ENCODE assay signal across 7 mouse cellular contexts in the genomic region with DNA sequence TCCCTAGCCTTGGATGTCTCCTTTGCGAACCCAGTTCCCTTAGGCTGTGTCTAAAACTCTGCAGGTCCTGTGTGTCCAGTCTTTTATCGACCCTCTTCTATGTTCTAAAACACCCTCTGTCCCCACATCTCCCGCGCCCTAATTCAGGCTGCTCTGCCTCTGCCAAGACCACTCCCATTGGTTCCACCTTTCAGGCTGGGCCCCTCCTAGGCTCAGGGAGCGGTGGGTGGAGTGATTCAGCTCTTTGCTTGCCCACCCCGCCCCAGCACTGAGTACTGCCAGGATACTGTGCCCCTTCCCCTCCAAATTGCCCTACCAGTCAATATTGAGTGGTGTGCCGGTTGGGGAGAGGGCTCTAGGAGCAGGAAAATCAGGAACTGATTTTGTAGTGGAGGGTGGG. TPM values are rescaled to one million over a fixed set of nuclear protein-coding genes. Genes with fewer than 3 reads are reported as not detected.
A peak's percentile ranks its signal among the peaks of the same experiment; 100 is the strongest.
DNase-seq lines count a peak whose midpoint lies in the region; ATAC-seq and TF ChIP-seq lines count a peak whose summit lies in the region.

No protein-coding gene starts in this region.

- no peak overlapping the region for H3K4me3 ChIP-seq in kidney, embryonic 16.5 days (ENCODE audit: low read length)
- H3K4me3 ChIP-seq in kidney, adult 2 months (ENCODE audit: insufficient read depth, low read depth, low read length): no peak overlapping the region
- H3K4me3 ChIP-seq in hindbrain, embryonic 10.5 days: peak overlapping the region; percentile 60
- H3K4me3 ChIP-seq in limb, embryonic 10.5 days: peak overlapping the region; percentile 60; the same call in 1 of the 2 replicates
- H3K4me3 ChIP-seq in neural tube, embryonic 13.5 days: peak overlapping the region; percentile 50; the same call in 1 of the 2 replicates

- H3K36me3 ChIP-seq in kidney, embryonic 16.5 days (ENCODE audit: insufficient read depth, low read length): no peaks in the 10 kb centered on the region
- no peaks in the 10 kb centered on the region for H3K36me3 ChIP-seq in kidney, adult 2 months (ENCODE audit: control insufficient read depth, insufficient read depth, low read length)
- no peaks in the 10 kb centered on the region for H3K36me3 ChIP-seq in hindbrain, embryonic 10.5 days
- no peaks in the 10 kb centered on the region for H3K36me3 ChIP-seq in limb, embryonic 10.5 days
- H3K36me3 ChIP-seq in neural tube, embryonic 13.5 days: no peaks in the 10 kb centered on the region

- peaks cover 56% of the 10 kb centered on the region for H3K27me3 ChIP-seq in kidney, embryonic 16.5 days (ENCODE audit: insufficient read depth, low read length)
- H3K27me3 ChIP-seq in kidney, adult 2 months (replicated peaks; ENCODE audit: control insufficient read depth, insufficient read depth, low read length): no peaks in the 10 kb centered on the region; the same call in 1 of the 2 replicates
- H3K27me3 ChIP-seq in hindbrain, embryonic 10.5 days (ENCODE audit: insufficient read depth, poor library complexity, severe bottlenecking): peaks cover 98% of the 10 kb centered on the region
- H3K27me3 ChIP-seq in limb, embryonic 10.5 days (ENCODE audit: low read depth, poor library complexity, severe bottlenecking): peaks cover 100% of the 10 kb centered on the region
- peaks cover 63% of the 10 kb centered on the region for H3K27me3 ChIP-seq in neural tube, embryonic 13.5 days

- TF ChIP-seq POLR2A in kidney, adult 2 months (IDR thresholded peaks at IDR 0.05; ENCODE audit: low read depth, low read length): no peak

- no peak for ATAC-seq in kidney, embryonic 16.5 days (ENCODE audit: low FRiP score, low TSS enrichment)
- no peak for ATAC-seq in neural tube, embryonic 13.5 days (ENCODE audit: low read depth)

- DNase-seq in kidney, adult 2 months: no peak
- no peak for DNase-seq in hindbrain, embryonic 10.5 days (ENCODE audit: low spot score)
- no peak for DNase-seq in limb, embryonic 10.5 days (ENCODE audit: low spot score)
- DNase-seq in cerebellum, adult 9-10 months: no peak
- DNase-seq in c-Kit-positive CD71-positive TER-119-positive erythroid progenitor cells, embryonic 14.5 days (ENCODE audit: low spot score): no peak

- 10% methylated on average over 7 of the region's 7 CpGs for WGBS in kidney, embryonic 16.5 days
- WGBS in kidney, adult 2 months: 16% methylated on average over 7 of the region's 7 CpGs
- 5% methylated on average over 7 of the region's 7 CpGs for WGBS in hindbrain, embryonic 10.5 days
- 2% methylated on average over 7 of the region's 7 CpGs for WGBS in limb, embryonic 10.5 days
- WGBS in neural tube, embryonic 13.5 days: 2% methylated on average over 7 of the region's 7 CpGs

- no peak for TF ChIP-seq CTCF in kidney, adult 2 months (conservative IDR thresholded peaks at IDR 0.05; ENCODE audit: insufficient read depth, insufficient read length, low read depth, low read length)

- no peak overlapping the region for H3K27ac ChIP-seq in kidney, embryonic 16.5 days (ENCODE audit: low read length)
- no peak overlapping the region for H3K27ac ChIP-seq in kidney, adult 2 months (ENCODE audit: insufficient read depth, low read depth, low read length)
- no peak overlapping the region for H3K27ac ChIP-seq in hindbrain, embryonic 10.5 days
- H3K27ac ChIP-seq in limb, embryonic 10.5 days: no peak overlapping the region
- H3K27ac ChIP-seq in neural tube, embryonic 13.5 days (replicated peaks): no peak overlapping the region

- H3K4me2 ChIP-seq in kidney, embryonic 16.5 days (replicated peaks; ENCODE audit: low read depth, low read length): peak overlapping the region; percentile 96
- peak overlapping the region; percentile 91 for H3K4me2 ChIP-seq in neural tube, embryonic 13.5 days

- no peaks in the 10 kb centered on the region for H3K9me3 ChIP-seq in kidney, embryonic 16.5 days (ENCODE audit: low read length)
- no peaks in the 10 kb centered on the region for H3K9me3 ChIP-seq in hindbrain, embryonic 10.5 days
- no peaks in the 10 kb centered on the region for H3K9me3 ChIP-seq in limb, embryonic 10.5 days (replicated peaks)
- H3K9me3 ChIP-seq in neural tube, embryonic 13.5 days: no peaks in the 10 kb centered on the region

- H3K4me1 ChIP-seq in kidney, embryonic 16.5 days (ENCODE audit: insufficient read depth, low read length): peaks cover 15% of the 10 kb centered on the region
- H3K4me1 ChIP-seq in kidney, adult 2 months (ENCODE audit: control insufficient read depth, insufficient read depth, low read length): no peaks in the 10 kb centered on the region
- H3K4me1 ChIP-seq in hindbrain, embryonic 10.5 days (replicated peaks): peaks cover 47% of the 10 kb centered on the region
- H3K4me1 ChIP-seq in limb, embryonic 10.5 days: peaks cover 24% of the 10 kb centered on the region
- peaks cover 23% of the 10 kb centered on the region for H3K4me1 ChIP-seq in neural tube, embryonic 13.5 days (replicated peaks)

- H3K9ac ChIP-seq in kidney, embryonic 16.5 days (replicated peaks; ENCODE audit: low read length): no peak overlapping the region
- no peak overlapping the region for H3K9ac ChIP-seq in neural tube, embryonic 13.5 days

RNA-seq across cellular contexts. Expression of gene Tpbgl, which starts 0.5 kb away (rescaled TPM):
- polyA plus RNA-seq in kidney, embryonic 16.5 days (2015; fragmentation: Nextera tagmentation; extraction: Ambion mirVana): 0.67 and 0.72 TPM in 2 replicates
- polyA plus RNA-seq in kidney, adult 2 months (2012; rRNA removed): 3.8 and 4.0 TPM in 2 replicates
- polyA plus RNA-seq in hindbrain, embryonic 10.5 days (2016; fragmentation: Nextera tagmentation; extraction: Ambion mirVana): 0.59 and 0.81 TPM in 2 replicates
- 0.05 TPM in 1 of 2 replicates, not detected in the other for polyA plus RNA-seq in limb, embryonic 10.5 days (2016; fragmentation: Nextera tagmentation; extraction: Ambion mirVana)
- polyA plus RNA-seq in neural tube, embryonic 13.5 days (2015; fragmentation: Nextera tagmentation; extraction: Ambion mirVana): 2.2 and 3.8 TPM in 2 replicates

Comparison
In these comparisons a context has a peak if more than half of its experiments do, and no peak if none do; other contexts are left out.
1. H3K4me3 ChIP-seq: peak in hindbrain, embryonic 10.5 days (single experiment), limb, embryonic 10.5 days (single experiment) and neural tube, embryonic 13.5 days (single experiment); none in kidney, embryonic 16.5 days (single experiment) and kidney, adult 2 months (single experiment).